Mouse (Mus musculus): Measurements from ENCODE around the gene Rnase10. TPM values are rescaled to one million over a fixed set of nuclear protein-coding genes. Genes with fewer than 3 reads are reported as not detected.

The Rnase10 gene
- polyA plus RNA-seq, 1 experiment from 2014 or later, result not detected

DNA sequence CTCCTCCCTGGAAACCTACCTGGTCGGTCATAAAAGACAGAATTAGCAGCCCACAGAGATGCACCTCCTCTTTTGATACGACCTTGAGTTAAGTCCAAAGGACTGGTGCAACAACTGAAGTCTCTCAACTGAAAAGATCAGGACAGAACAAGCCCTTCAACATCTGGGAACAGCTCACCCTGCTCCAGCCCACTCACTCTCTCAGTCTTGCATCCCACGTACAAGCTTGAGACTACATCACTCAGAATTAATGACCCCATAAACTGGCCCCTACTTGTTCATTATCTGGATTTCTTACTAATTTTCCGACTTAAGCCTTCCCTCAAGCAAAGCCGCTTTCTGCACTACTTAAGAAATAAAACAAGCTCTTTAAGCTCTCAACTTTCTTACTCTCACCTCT is 45.6 kb downstream of the Rnase10 start:
- 69% methylated on average over 5 of the region's 5 CpGs for WGBS
- Histone ChIP-seq H3K27ac (ENCODE audit: low read depth, low read length) (no peak overlapping the region), H3K4me3 (ENCODE audit: low read depth, low read length) (no peak overlapping the region), H3K9me3 (ENCODE audit: control insufficient read depth, low read length) (no peaks in the 10 kb centered on the region), H3K36me3 (ENCODE audit: control insufficient read depth, insufficient read depth, low read length) (no peaks in the 10 kb centered on the region), H3K4me2 (ENCODE audit: low read depth) (no peak overlapping the region), H3K9ac (ENCODE audit: low read length) (no peak overlapping the region), H3K4me1 (ENCODE audit: control insufficient read depth, insufficient read depth, low read length) (no peaks in the 10 kb centered on the region), H3K27me3 (ENCODE audit: control insufficient read depth, insufficient read depth, low read length) (no peaks in the 10 kb centered on the region)
- DNase-seq (ENCODE audit: low spot score), result no peak
- no peak for ATAC-seq (ENCODE audit: insufficient read depth, low FRiP score, low TSS enrichment)

DNA sequence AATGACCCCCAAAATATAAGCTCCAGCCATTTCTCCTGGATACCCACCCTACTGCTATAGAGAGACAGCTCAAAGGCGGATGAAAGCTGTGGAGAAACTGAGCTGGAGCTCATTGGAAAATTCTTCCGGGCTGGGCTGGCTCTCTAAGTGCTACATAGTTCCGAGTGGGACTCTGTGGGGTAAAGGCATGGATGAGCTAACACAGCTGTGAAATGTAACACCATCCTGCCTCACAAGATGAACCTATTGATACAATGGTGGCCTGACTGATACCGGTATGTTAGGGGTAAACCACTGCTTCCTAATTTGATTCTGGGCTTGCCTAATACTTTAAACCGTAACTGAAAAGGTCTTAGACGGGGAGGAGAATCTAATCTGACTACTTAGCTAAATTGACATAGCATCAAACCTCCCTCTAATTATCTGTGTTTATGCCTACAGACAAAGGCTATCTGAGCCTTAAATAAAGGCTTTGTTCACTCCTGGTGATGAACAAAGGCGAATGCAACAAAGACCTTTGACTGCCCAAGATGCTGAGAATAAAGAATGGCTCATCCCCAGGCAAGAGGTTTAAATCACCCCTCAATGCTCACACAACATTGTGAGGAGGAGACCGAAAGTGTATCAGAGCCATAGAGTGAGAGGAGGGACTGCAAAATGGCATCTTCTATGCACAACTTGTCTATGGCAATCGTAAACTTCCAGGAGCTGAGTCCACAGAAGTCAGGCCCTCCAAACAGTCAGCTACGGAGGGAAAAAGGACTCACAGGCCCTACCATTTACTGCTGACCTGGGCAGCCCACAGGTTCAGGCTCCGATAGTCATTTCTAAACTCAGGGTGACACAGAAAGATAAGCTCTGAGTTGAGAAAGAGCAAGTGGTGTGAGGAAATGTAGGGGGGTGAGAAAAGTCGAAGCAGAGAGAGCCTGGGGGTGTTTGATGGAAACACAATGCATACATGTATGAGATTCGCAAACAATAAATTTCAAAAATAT is 47.0 kb downstream of the Rnase10 start:
- Histone ChIP-seq H3K36me3 (ENCODE audit: control insufficient read depth, insufficient read depth, low read length) (no peaks in the 10 kb centered on the region), H3K4me3 (ENCODE audit: low read depth, low read length) (no peak overlapping the region), H3K4me2 (ENCODE audit: low read depth) (no peak overlapping the region), H3K27ac (ENCODE audit: low read depth, low read length) (no peak overlapping the region), H3K27me3 (ENCODE audit: control insufficient read depth, insufficient read depth, low read length) (no peaks in the 10 kb centered on the region), H3K9me3 (ENCODE audit: control insufficient read depth, low read length) (no peaks in the 10 kb centered on the region), H3K4me1 (ENCODE audit: control insufficient read depth, insufficient read depth, low read length) (no peaks in the 10 kb centered on the region), H3K9ac (ENCODE audit: low read length) (no peak overlapping the region)
- ATAC-seq (ENCODE audit: insufficient read depth, low FRiP score, low TSS enrichment) (no peak), DNase-seq (ENCODE audit: low spot score) (no peak)
- WGBS, result 41% methylated on average over 13 of the region's 13 CpGs

DNA sequence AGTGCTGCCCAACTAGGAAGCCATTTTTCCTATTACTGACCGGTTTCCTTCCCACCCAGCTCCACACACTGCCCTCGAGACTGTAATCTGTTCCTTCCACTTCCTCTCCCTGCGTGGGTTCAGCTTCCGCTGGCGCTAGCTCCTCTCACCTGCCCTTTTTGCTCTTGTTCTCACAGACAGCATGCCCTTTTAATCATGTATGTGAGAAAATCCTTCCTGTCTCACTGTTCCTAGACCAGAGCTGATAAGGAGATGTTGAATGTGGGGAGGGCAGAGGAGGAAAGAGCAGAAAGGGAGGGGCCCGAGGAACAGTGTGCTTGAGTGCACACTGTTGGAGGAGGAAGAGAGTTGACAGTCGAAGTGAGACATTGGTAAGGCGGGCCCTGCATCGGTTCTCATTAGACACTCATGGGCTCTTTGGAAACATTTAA is 49.9 kb downstream of the Rnase10 start, which contains the start of gene Rnase12:
Gene Rnase12, minus strand, starts transcription at position 261 of the 431 bp plus-strand sequence.
- no peak within 1 kb of the TSS for H3K9ac ChIP-seq (ENCODE audit: low read length)
- 83% methylated on average over 9 of the region's 9 CpGs for WGBS
- H3K27ac ChIP-seq (ENCODE audit: low read depth, low read length), result no peak within 1 kb of the TSS
- no peak within 1 kb of the TSS for H3K4me2 ChIP-seq (ENCODE audit: low read depth)
- no peak within 1 kb of the TSS for H3K4me3 ChIP-seq (ENCODE audit: low read depth, low read length)
- DNase-seq (ENCODE audit: low spot score) (no peak), ATAC-seq (ENCODE audit: insufficient read depth, low FRiP score, low TSS enrichment) (no peak)
- no peaks in the 10 kb centered on the region for H3K4me1 ChIP-seq (ENCODE audit: control insufficient read depth, insufficient read depth, low read length)
- no peaks in the 10 kb centered on the region for H3K27me3 ChIP-seq (ENCODE audit: control insufficient read depth, insufficient read depth, low read length)
- no peaks in the 10 kb centered on the region for H3K36me3 ChIP-seq (ENCODE audit: control insufficient read depth, insufficient read depth, low read length)
- no peaks in the 10 kb centered on the region for H3K9me3 ChIP-seq (ENCODE audit: control insufficient read depth, low read length)

Other genes with a start within 250 kb of the Rnase10 start
- gene Ttc5, start 222.2 kb upstream of the Rnase10 start, polyA plus RNA-seq (2014; fragmentation: Nextera tagmentation; extraction: Ambion mirVana), result 100 and 103 TPM in 2 replicates
- not detected in 2 replicates for gene Ccnb1ip1, start 200.0 kb upstream of the Rnase10 start, polyA plus RNA-seq (2014; fragmentation: Nextera tagmentation; extraction: Ambion mirVana)
- 62.6 and 65.2 TPM in 2 replicates for gene Parp2, start 199.9 kb upstream of the Rnase10 start, polyA plus RNA-seq (2014; fragmentation: Nextera tagmentation; extraction: Ambion mirVana)
- 4.9 TPM in 2 replicates for gene Tep1, start 137.2 kb upstream of the Rnase10 start, polyA plus RNA-seq (2014; fragmentation: Nextera tagmentation; extraction: Ambion mirVana)
- gene Klhl33, start 110.2 kb upstream of the Rnase10 start, polyA plus RNA-seq (2014; fragmentation: Nextera tagmentation; extraction: Ambion mirVana), result 0.17 and 0.28 TPM in 2 replicates
- gene Osgep, start 82.9 kb upstream of the Rnase10 start, polyA plus RNA-seq (2014; fragmentation: Nextera tagmentation; extraction: Ambion mirVana), result 164 and 172 TPM in 2 replicates
- gene Apex1, start 82.8 kb upstream of the Rnase10 start, polyA plus RNA-seq (2014; fragmentation: Nextera tagmentation; extraction: Ambion mirVana), result 330 and 340 TPM in 2 replicates
- gene Pip4p1, start 76.9 kb upstream of the Rnase10 start, polyA plus RNA-seq (2014; fragmentation: Nextera tagmentation; extraction: Ambion mirVana), result 59.4 and 68.4 TPM in 2 replicates
- 55.9 and 56.5 TPM in 2 replicates for gene Pnp, start 76.7 kb upstream of the Rnase10 start, polyA plus RNA-seq (2014; fragmentation: Nextera tagmentation; extraction: Ambion mirVana)
- gene Gm49342, start 63.2 kb upstream of the Rnase10 start, polyA plus RNA-seq (2014; fragmentation: Nextera tagmentation; extraction: Ambion mirVana), result not detected in 2 replicates
- 0.30 and 0.68 TPM in 2 replicates for gene Pnp2, start 51.8 kb upstream of the Rnase10 start, polyA plus RNA-seq (2014; fragmentation: Nextera tagmentation; extraction: Ambion mirVana)
- gene Rnase9, start 34.1 kb downstream of the Rnase10 start, polyA plus RNA-seq (2014; fragmentation: Nextera tagmentation; extraction: Ambion mirVana), result not detected in 2 replicates
- not detected in 2 replicates for gene Rnase11, start 42.4 kb downstream of the Rnase10 start, polyA plus RNA-seq (2014; fragmentation: Nextera tagmentation; extraction: Ambion mirVana)
- not detected in 2 replicates for gene Rnase12, start 49.9 kb downstream of the Rnase10 start, polyA plus RNA-seq (2014; fragmentation: Nextera tagmentation; extraction: Ambion mirVana)
- not detected in 2 replicates for gene Olfr750, start 66.7 kb downstream of the Rnase10 start, polyA plus RNA-seq (2014; fragmentation: Nextera tagmentation; extraction: Ambion mirVana)
- 12.3 and 12.7 TPM in 2 replicates for gene Rnase4, start 83.3 kb downstream of the Rnase10 start, polyA plus RNA-seq (2014; fragmentation: Nextera tagmentation; extraction: Ambion mirVana)
- gene Ang, start 83.4 kb downstream of the Rnase10 start, polyA plus RNA-seq (2014; fragmentation: Nextera tagmentation; extraction: Ambion mirVana), result 2.2 TPM in 2 replicates
- not detected in 2 replicates for gene Eddm3b, start 106.7 kb downstream of the Rnase10 start, polyA plus RNA-seq (2014; fragmentation: Nextera tagmentation; extraction: Ambion mirVana)
- gene Rnase6, start 116.2 kb downstream of the Rnase10 start, polyA plus RNA-seq (2014; fragmentation: Nextera tagmentation; extraction: Ambion mirVana), result 0.22 and 0.57 TPM in 2 replicates
- 0.24 and 0.58 TPM in 2 replicates for gene Rnase1, start 139.0 kb downstream of the Rnase10 start, polyA plus RNA-seq (2014; fragmentation: Nextera tagmentation; extraction: Ambion mirVana)
- gene Rnase2b, start 154.5 kb downstream of the Rnase10 start, polyA plus RNA-seq (2014; fragmentation: Nextera tagmentation; extraction: Ambion mirVana), result not detected in 2 replicates
- gene Ang2, start 191.4 kb downstream of the Rnase10 start, polyA plus RNA-seq (2014; fragmentation: Nextera tagmentation; extraction: Ambion mirVana), result not detected in 2 replicates
- not detected in 2 replicates for gene Ear14, start 195.6 kb downstream of the Rnase10 start, polyA plus RNA-seq (2014; fragmentation: Nextera tagmentation; extraction: Ambion mirVana)
- gene Rnase2a, start 248.4 kb downstream of the Rnase10 start, polyA plus RNA-seq (2014; fragmentation: Nextera tagmentation; extraction: Ambion mirVana), result not detected in 2 replicates